Mouse (Mus musculus): ENCODE data around the gene 9430097D07Rik. TPM values are rescaled to one million over a fixed set of nuclear protein-coding genes. Genes with fewer than 3 reads are reported as not detected.

9430097D07Rik gene
- total RNA-seq, 2 experiments from 2014 or later = 0.86 to 1.1 TPM

GRCm38 (mm10) chr2:32599409-32599808, 23.9 kb upstream of the 9430097D07Rik start, which contains the start of gene St6galnac6:
St6galnac6 (plus strand) TSS chr2:32599709.
- intact Hi-C loops (cut with DNase I) = no loop called here
- no peak for DNase-seq (ENCODE audit: low spot score in 2 of 2)

GRCm38 (mm10) chr2:32598506-32598905, 23.0 kb upstream of the 9430097D07Rik start:
- intact Hi-C loops (cut with DNase I) = no loop called here
- no peak for DNase-seq (ENCODE audit: low spot score in 2 of 2)

- intact Hi-C loops (cut with DNase I) = no loop called here
These were observed 22.2 kb upstream of the 9430097D07Rik start for GRCm38 (mm10) chr2:32597699-32598098.

GRCm38 (mm10) chr2:32597248-32597647, 21.8 kb upstream of the 9430097D07Rik start:
- DNase-seq (ENCODE audit: low spot score in 2 of 2) = no peak
- intact Hi-C loops (cut with DNase I) = no loop called here

More at GRCm38 (mm10) chr2:32597699-32598098, 22.2 kb upstream of the 9430097D07Rik start:
- no peak for DNase-seq (ENCODE audit: low spot score in 2 of 2)

GRCm38 (mm10) chr2:32596725-32597124, 21.2 kb upstream of the 9430097D07Rik start:
- no peak for DNase-seq (ENCODE audit: low spot score in 2 of 2)
- intact Hi-C loops (cut with DNase I) = no loop called here

- intact Hi-C loops (cut with DNase I) = no loop called here
- DNase-seq (ENCODE audit: low spot score in 2 of 2) = no peak
These were observed 15.8 kb upstream of the 9430097D07Rik start for GRCm38 (mm10) chr2:32591249-32591648.

- intact Hi-C loops (cut with DNase I) = no loop called here
- DNase-seq (ENCODE audit: low spot score in 2 of 2) = no peak
These were observed 14.7 kb upstream of the 9430097D07Rik start for GRCm38 (mm10) chr2:32590224-32590623.

- intact Hi-C loops (cut with DNase I) = no loop called here
These were observed 13.8 kb upstream of the 9430097D07Rik start for GRCm38 (mm10) chr2:32589213-32589795.

GRCm38 (mm10) chr2:32587731-32588321, 12.3 kb upstream of the 9430097D07Rik start:
- peak in 1 of 2 experiments; percentile 28 for DNase-seq (ENCODE audit: low spot score in 2 of 2)
- intact Hi-C loops (cut with DNase I) = loop anchor here (2.0 kb wide), 1 partner anchor 15 kb away; no protein-coding TSS in a partner anchor

More at GRCm38 (mm10) chr2:32589213-32589795, 13.8 kb upstream of the 9430097D07Rik start:
- peak in 1 of 2 experiments; percentile 26 for DNase-seq (ENCODE audit: low spot score in 2 of 2)

- intact Hi-C loops (cut with DNase I) = loop anchor here (2.0 kb wide), 1 partner anchor 16 kb away; no protein-coding TSS in a partner anchor
- peak; percentile 91 for DNase-seq (ENCODE audit: low spot score in 2 of 2)
These were observed 11.4 kb upstream of the 9430097D07Rik start, which contains the start of gene St6galnac4 for GRCm38 (mm10) chr2:32586871-32587351. St6galnac4 (plus strand) TSS chr2:32587095.

- no peak for DNase-seq (ENCODE audit: low spot score in 2 of 2)
- intact Hi-C loops (cut with DNase I) = no loop called here
These were observed 9.7 kb upstream of the 9430097D07Rik start for GRCm38 (mm10) chr2:32585149-32585714.

GRCm38 (mm10) chr2:32582830-32583799, 7.6 kb upstream of the 9430097D07Rik start:
- peak; percentile 91 to 94 for DNase-seq (ENCODE audit: low spot score in 2 of 2)
- intact Hi-C loops (cut with DNase I) = loop anchor here (5.0 kb wide), 1 partner anchor 39 kb away; the partner anchor contains the start of gene Ak1

GRCm38 (mm10) chr2:32581450-32582095, 6.1 kb upstream of the 9430097D07Rik start:
- DNase-seq (ENCODE audit: low spot score in 2 of 2) = peak; percentile 83 to 87
- intact Hi-C loops (cut with DNase I) = loop anchor here (5.0 kb wide), 1 partner anchor 41 kb away; the partner anchor contains the start of gene Ak1

GRCm38 (mm10) chr2:32578146-32579046, 2.9 kb upstream of the 9430097D07Rik start:
- intact Hi-C loops (cut with DNase I) = no loop called here

GRCm38 (mm10) chr2:32576532-32576931, 1.0 kb upstream of the 9430097D07Rik start:
- intact Hi-C loops (cut with DNase I) = no loop called here
- DNase-seq (ENCODE audit: low spot score in 2 of 2) = no peak

More at GRCm38 (mm10) chr2:32578146-32579046, 2.9 kb upstream of the 9430097D07Rik start:
- DNase-seq (ENCODE audit: low spot score in 2 of 2) = peak in 1 of 2 experiments; percentile 79

- DNase-seq (ENCODE audit: low spot score in 2 of 2) = peak; percentile 84 to 90
- intact Hi-C loops (cut with DNase I) = no loop called here
These were observed 441 bp downstream of the 9430097D07Rik start for GRCm38 (mm10) chr2:32574901-32575585.

- intact Hi-C loops (cut with DNase I) = no loop called here
- no peak for DNase-seq (ENCODE audit: low spot score in 2 of 2)
These were observed 987 bp downstream of the 9430097D07Rik start, which contains the start of gene Pip5kl1 for GRCm38 (mm10) chr2:32574497-32574896. Pip5kl1 (plus strand) TSS chr2:32574797.

Measured in left cerebral cortex, postnatal 14 days (tissue).